In genomic region chr10:38968326-38969072, GRCm38 (mm10) we compare ENCODE assay signal across 9 mouse cellular contexts. TPM values are rescaled to one million over a fixed set of nuclear protein-coding genes. Genes with fewer than 3 reads are reported as not detected.
DNase-seq lines count a peak whose midpoint lies in the region; ATAC-seq and TF ChIP-seq lines count a peak whose summit lies in the region.
"Had no signal": no experiment of that assay in that cellular context is flagged by ENCODE, and none has a peak within 500 bp of the region (broad histone marks: within the 10 kb centered on the region; RNA-seq: fewer than 3 reads in every experiment).

No protein-coding gene starts in this region.

- H3K4me1 ChIP-seq in lung, embryonic 15.5 days: peaks cover 20% of the 10 kb centered on the region
- 0 out of 2 replicates have a peak, but pooled peaks cover 3% of the 10 kb centered on the region for H3K4me1 ChIP-seq in hindbrain, embryonic 16.5 days (ENCODE audit: control insufficient read depth, insufficient read depth, low read depth, low read length)
- no peaks in the 10 kb centered on the region for H3K4me1 ChIP-seq in small intestine, adult 2 months (ENCODE audit: control insufficient read depth, insufficient read depth, insufficient read length, low read length)

- TF ChIP-seq CTCF in small intestine, adult 2 months (IDR thresholded peaks at IDR 0.05; ENCODE audit: extremely low read depth, insufficient read length, insufficient replicate concordance, low read depth, low read length): no peak

- peak overlapping the region; percentile 60 for H3K4me3 ChIP-seq in lung, embryonic 15.5 days
- H3K4me3 ChIP-seq in hindbrain, embryonic 16.5 days (ENCODE audit: low read length): 0 out of 2 replicates have a peak overlapping the region, but pooled peaks have one; percentile 2
- peak overlapping the region; percentile 58 for H3K4me3 ChIP-seq in small intestine, adult 2 months (ENCODE audit: low read depth, low read length)

- peak; percentile 55 for DNase-seq in adrenal gland, postnatal 10 days
- DNase-seq in adrenal gland, postnatal 25 days: no peak
- DNase-seq in lung, postnatal 36 days: no peak
- no peak for DNase-seq in cerebellum, postnatal 36 days
- DNase-seq in layer of hippocampus, adult 18-20 months (ENCODE audit: low spot score in 2 of 2): no peak

- no peak for TF ChIP-seq POLR2A in small intestine, adult 2 months (IDR thresholded peaks at IDR 0.05; ENCODE audit: low read depth, low read length)

- 0 out of 2 replicates have a peak, but pooled peaks cover 4% of the 10 kb centered on the region for H3K36me3 ChIP-seq in lung, embryonic 15.5 days
- no peaks in the 10 kb centered on the region for H3K36me3 ChIP-seq in hindbrain, embryonic 16.5 days (ENCODE audit: control insufficient read depth, insufficient read depth, low read length)
- no peaks in the 10 kb centered on the region for H3K36me3 ChIP-seq in small intestine, adult 2 months (ENCODE audit: control insufficient read depth, insufficient read depth, low read length)

- H3K27me3 ChIP-seq in lung, embryonic 15.5 days: no peaks in the 10 kb centered on the region
- no peaks in the 10 kb centered on the region for H3K27me3 ChIP-seq in hindbrain, embryonic 16.5 days (replicated peaks; ENCODE audit: control insufficient read depth, insufficient read depth, low read length)
- no peaks in the 10 kb centered on the region for H3K27me3 ChIP-seq in small intestine, adult 2 months (ENCODE audit: control insufficient read depth, insufficient read depth, low read length)
- H3K27me3 ChIP-seq: Patski had no signal

- peak overlapping the region; percentile 69 for H3K4me2 ChIP-seq in lung, embryonic 15.5 days
- peak overlapping the region; percentile 22 for H3K4me2 ChIP-seq in hindbrain, embryonic 16.5 days (ENCODE audit: low read length)

- H3K27ac ChIP-seq in lung, embryonic 15.5 days: peak overlapping the region; percentile 48
- no peak overlapping the region for H3K27ac ChIP-seq in hindbrain, embryonic 16.5 days (ENCODE audit: low read depth, low read length)
- peak overlapping the region; percentile 73 for H3K27ac ChIP-seq in small intestine, adult 2 months (ENCODE audit: insufficient read depth, low read depth, low read length)

- H3K9ac ChIP-seq in lung, embryonic 15.5 days: no peak overlapping the region; the same call in 1 of the 2 replicates
- H3K9ac ChIP-seq in hindbrain, embryonic 16.5 days (ENCODE audit: low read depth, low read length): no peak overlapping the region

- ATAC-seq in lung, embryonic 15.5 days (ENCODE audit: borderline replicate concordance, extremely low read depth, low FRiP score, low TSS enrichment): no peak
- ATAC-seq in hindbrain, embryonic 16.5 days: no peak
- ATAC-seq: Patski had no signal

- 42% methylated on average over 10 of the region's 10 CpGs for whole genome bisulfite sequencing in lung, embryonic 15.5 days
- WGBS in hindbrain, embryonic 16.5 days: 70% methylated on average over 10 of the region's 10 CpGs
- 73% methylated on average over 10 of the region's 10 CpGs for WGBS in small intestine, adult 2 months

- no peaks in the 10 kb centered on the region for H3K9me3 ChIP-seq in lung, embryonic 15.5 days
- no peaks in the 10 kb centered on the region for H3K9me3 ChIP-seq in hindbrain, embryonic 16.5 days (ENCODE audit: control insufficient read depth, low read length)

RNA-seq across cellular contexts. Expression of gene Lama4, which starts 3.2 kb away (rescaled TPM):
- total RNA-seq in adrenal gland, postnatal 10 days (2021): 100 to 1,000 TPM; 106 to 136 TPM
- total RNA-seq in adrenal gland, postnatal 25 days (2021): 61.8 and 86.5 TPM in 2 replicates
- 111 and 115 TPM in 2 replicates for polyA plus RNA-seq in lung, embryonic 15.5 days (2015; fragmentation: Nextera tagmentation; extraction: Ambion mirVana)
- 18.7 and 26.7 TPM in 2 replicates for polyA plus RNA-seq in hindbrain, embryonic 16.5 days (2015; fragmentation: Nextera tagmentation; extraction: Ambion mirVana)
- 5.4 and 8.9 TPM in 2 replicates for polyA plus RNA-seq in small intestine, adult 2 months (2012; rRNA removed)
- 1 to 10 TPM; 3.1 to 3.4 TPM for total RNA-seq in layer of hippocampus, adult 18-20 months (2021)

Comparison
In these comparisons a context has a peak if more than half of its experiments do, and no peak if none do; other contexts are left out.
1. H3K4me3 ChIP-seq: peak in every context shown above with its lines; median percentile 60 in lung, embryonic 15.5 days; 58 in small intestine, adult 2 months; 2 in hindbrain, embryonic 16.5 days.
2. RNA of gene Lama4, which starts 3.2 kb away (total RNA-seq): 106 to 136 TPM in adrenal gland, postnatal 10 days and 61.8 to 86.5 TPM in adrenal gland, postnatal 25 days; 3.1 to 3.4 TPM in layer of hippocampus, adult 18-20 months; every median in the first group is over 10 times any median in the second.